Mouse (Mus musculus) liver, adult 2 months (tissue): Measurements from ENCODE around the gene Ece2. TPM values are rescaled to one million over a fixed set of nuclear protein-coding genes. Genes with fewer than 3 reads are reported as not detected.
"Not testable (repeated sequence)": the region's sequence is repeated elsewhere in the genome, so short reads cannot be mapped to it uniquely, and the experiment has no call there.

Experiments
- DNase-seq: peaks from one replicate; pipeline ENCODE4 v3.0.0-alpha.2; 2011; ENCODE audit warnings: low read depth, low spot score; ENCODE audit errors: extremely low read depth
- H3K27ac ChIP-seq: fragments of 200-500 bp; replicated peaks from 2 replicates; pipeline ENCODE4 v1.5.1; 2012; ENCODE audit warnings: low read depth, mild to moderate bottlenecking, control low read depth, inconsistent platforms, low read length; ENCODE audit not compliant: insufficient read depth
- H3K27me3 ChIP-seq: fragments of 200-500 bp; 2 replicates; pipeline ENCODE4 v1.6.1; 2012; ENCODE audit warnings: mild to moderate bottlenecking, moderate library complexity, low read length, inconsistent platforms; ENCODE audit not compliant: control insufficient read depth, insufficient read depth
- H3K36me3 ChIP-seq: fragments of 200-500 bp; 2 replicates; pipeline ENCODE4 v1.6.1; 2012; ENCODE audit warnings: low read length, inconsistent platforms; ENCODE audit not compliant: control insufficient read depth, insufficient read depth
- H3K4me1 ChIP-seq: fragments of 200-500 bp; 2 replicates; pipeline ENCODE4 v1.6.1; 2011; ENCODE audit warnings: low read length; ENCODE audit not compliant: control insufficient read depth, insufficient read depth
- H3K4me3 ChIP-seq: fragments of 200-500 bp; 2 replicates; pipeline ENCODE4 v1.5.1; 2011; ENCODE audit warnings: low read depth, mild to moderate bottlenecking, control low read depth, low read length, moderate library complexity; ENCODE audit not compliant: insufficient read depth
- H3K79me2 ChIP-seq: fragments of 200-500 bp; 2 replicates; pipeline ENCODE4 v1.6.1; 2012; ENCODE audit warnings: inconsistent platforms, mild to moderate bottlenecking, low read length, moderate library complexity; ENCODE audit not compliant: control insufficient read depth, insufficient read depth
- H3K9ac ChIP-seq: fragments of 200-500 bp; 2 replicates; pipeline ENCODE4 v1.6.1; 2012; ENCODE audit warnings: low read depth, mild to moderate bottlenecking, control low read depth, inconsistent platforms, low read length
- CTCF ChIP-seq: fragments of 200-500 bp; IDR thresholded peaks from 2 replicates; pipeline ENCODE4 v1.5.1; 2011; ENCODE audit warnings: low read depth, low read length, control low read depth
- POLR2A ChIP-seq: fragments of 200-500 bp; IDR thresholded peaks from 2 replicates; pipeline ENCODE4 v1.6.1; 2011; ENCODE audit warnings: low read length, control low read depth; ENCODE audit not compliant: insufficient read depth; ENCODE audit errors: extremely low read depth
- WGBS: fragments of 180-500 bp; shearing (Covaris S2); methylation state at CpG from one replicate; pipeline ENCODE4 v1.1.7; 2018; 5-methylcytosine and 5-hydroxymethylcytosine counted together
- polyA plus RNA-seq: library from polyadenylated mRNA; depleted of rRNA; stranded (reverse); fragments of >200 nt; gene quantifications from 2 replicates; pipeline ENCODE4 v1.2.3, GENCODE M21; 2012
- total RNA-seq: library from RNA; depleted of rRNA; stranded (reverse); fragments of >200 nt; gene quantifications from 2 replicates; pipeline ENCODE4 v1.2.3, GENCODE M21; 2014

Gene Ece2
- total and polyA plus RNA-seq, 2 experiments: not detected

GRCm38 (mm10) chr16:20657661-20658060 is 28.0 kb downstream of the Ece2 start:
- TF ChIP-seq CTCF (no peak), POLR2A (no peak)
- Histone ChIP-seq H3K27me3 (no peaks in the 10 kb centered on the region), H3K27ac (no peak overlapping the region), H3K4me3 (no peak overlapping the region), H3K36me3 (peaks cover 83% of the 10 kb centered on the region), H3K4me1 (peaks cover 2% of the 10 kb centered on the region; the same call in 1 of the 2 replicates), H3K79me2 (peaks cover 4% of the 10 kb centered on the region; the same call in 1 of the 2 replicates), H3K9ac (no peak overlapping the region)
- DNase-seq: no peak
- 71% methylated on average over 4 of the region's 4 CpGs for WGBS

GRCm38 (mm10) chr16:20668013-20668412 is 38.4 kb downstream of the Ece2 start, which contains the start of gene Eif4g1:
Gene Eif4g1, plus strand, starts transcription at chr16:20668313.
- not testable (repeated sequence) for H3K79me2 ChIP-seq, H3K4me1 ChIP-seq, H3K27me3 ChIP-seq, H3K27ac ChIP-seq, DNase-seq, H3K9ac ChIP-seq, H3K36me3 ChIP-seq, H3K4me3 ChIP-seq
- WGBS: 98% methylated on average over 5 of the region's 6 CpGs

- WGBS: 49% methylated on average over 3 of the region's 3 CpGs
- H3K27me3 ChIP-seq: no peaks in the 10 kb centered on the region
- TF ChIP-seq POLR2A (no peak), CTCF (no peak)
Observed at GRCm38 (mm10) chr16:20670291-20670690, 40.7 kb downstream of the Ece2 start.

GRCm38 (mm10) chr16:20671886-20672285 is 42.3 kb downstream of the Ece2 start:
- Histone ChIP-seq H3K27me3 (no peaks in the 10 kb centered on the region), H3K36me3 (peaks cover 14% of the 10 kb centered on the region), H3K27ac (peak overlapping the region; percentile 18; the same call in 1 of the 2 replicates), H3K4me3 (no peak overlapping the region), H3K4me1 (peaks cover 16% of the 10 kb centered on the region), H3K79me2 (peaks cover 24% of the 10 kb centered on the region), H3K9ac (no peak overlapping the region)
- WGBS: 19% methylated on average over 6 of the region's 6 CpGs
- no peak for TF ChIP-seq CTCF
- no peak for TF ChIP-seq POLR2A
- DNase-seq: no peak

More at GRCm38 (mm10) chr16:20670291-20670690, 40.7 kb downstream of the Ece2 start:
- no peak overlapping the region; the same call in 1 of the 2 replicates for H3K27ac ChIP-seq
- peak; percentile 59 for DNase-seq
- H3K79me2 ChIP-seq: peaks cover 20% of the 10 kb centered on the region
- peaks cover 15% of the 10 kb centered on the region for H3K4me1 ChIP-seq
- H3K36me3 ChIP-seq: peaks cover under 1% of the 10 kb centered on the region; the same call in 1 of the 2 replicates
- no peak overlapping the region for H3K4me3 ChIP-seq
- no peak overlapping the region for H3K9ac ChIP-seq

GRCm38 (mm10) chr16:20672500-20672902 is 42.9 kb downstream of the Ece2 start:
- Histone ChIP-seq H3K79me2 (peaks cover 24% of the 10 kb centered on the region), H3K4me1 (peaks cover 16% of the 10 kb centered on the region), H3K9ac (peak overlapping the region; percentile 93), H3K36me3 (peaks cover 20% of the 10 kb centered on the region), H3K27me3 (no peaks in the 10 kb centered on the region), H3K4me3 (peak overlapping the region; percentile 81), H3K27ac (peak overlapping the region; percentile 98)
- peak; percentile 92 for DNase-seq
- TF ChIP-seq CTCF: no peak
- peak; percentile 86 for TF ChIP-seq POLR2A
- under 1% methylated on average over 38 of the region's 38 CpGs for WGBS

- Histone ChIP-seq H3K79me2 (peaks cover 24% of the 10 kb centered on the region), H3K27me3 (no peaks in the 10 kb centered on the region), H3K27ac (peak overlapping the region; percentile 98), H3K9ac (peak overlapping the region; percentile 93), H3K4me1 (peaks cover 20% of the 10 kb centered on the region), H3K4me3 (peak overlapping the region; percentile 81), H3K36me3 (peaks cover 23% of the 10 kb centered on the region)
- DNase-seq: peak; percentile 49
- WGBS: 1% methylated on average over 47 of the region's 78 CpGs
- TF ChIP-seq POLR2A: no peak
- no peak for TF ChIP-seq CTCF
Observed at GRCm38 (mm10) chr16:20672965-20673705, 43.5 kb downstream of the Ece2 start.
